Mouse (Mus musculus) adrenal gland, postnatal 4 days (tissue): Measurements from ENCODE around the gene Melk. TPM values are rescaled to one million over a fixed set of nuclear protein-coding genes. Genes with fewer than 3 reads are reported as not detected.

ENCODE experiments used
- DNase-seq, 2 experiments: peaks; one replicate each; pipeline ENCODE4 v3.0.0; 2021 to 2022; ENCODE audit warnings: low spot score in 2 of 2, mixed read lengths in 2 of 2
- total RNA-seq, 2 experiments: library from RNA; stranded (reverse); gene quantifications; 2 replicates each; pipeline ENCODE4 v1.2.3; 2021

Gene Melk
- total RNA-seq, 2 experiments from 2014 or later, result 8.7 to 11.3 TPM

DNA sequence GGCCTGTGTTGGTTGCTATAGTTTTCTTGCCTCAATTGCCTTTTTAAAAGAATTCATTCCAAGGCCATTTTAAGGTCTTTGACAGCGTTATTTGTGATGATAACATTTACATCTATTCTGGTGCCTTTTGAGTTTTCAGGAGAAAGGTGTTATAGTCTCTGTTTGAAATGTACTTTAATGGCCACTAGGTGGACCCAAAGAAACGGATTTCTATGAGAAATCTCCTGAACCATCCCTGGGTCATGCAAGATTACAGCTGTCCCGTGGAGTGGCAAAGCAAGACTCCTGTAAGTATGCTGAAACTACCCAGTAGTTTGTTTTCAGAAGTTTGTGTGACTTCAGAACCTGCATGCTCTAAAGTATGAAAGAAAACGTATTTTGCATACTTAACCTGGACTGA is 24.8 kb downstream of the Melk start:
- DNase-seq, result no peak

DNA sequence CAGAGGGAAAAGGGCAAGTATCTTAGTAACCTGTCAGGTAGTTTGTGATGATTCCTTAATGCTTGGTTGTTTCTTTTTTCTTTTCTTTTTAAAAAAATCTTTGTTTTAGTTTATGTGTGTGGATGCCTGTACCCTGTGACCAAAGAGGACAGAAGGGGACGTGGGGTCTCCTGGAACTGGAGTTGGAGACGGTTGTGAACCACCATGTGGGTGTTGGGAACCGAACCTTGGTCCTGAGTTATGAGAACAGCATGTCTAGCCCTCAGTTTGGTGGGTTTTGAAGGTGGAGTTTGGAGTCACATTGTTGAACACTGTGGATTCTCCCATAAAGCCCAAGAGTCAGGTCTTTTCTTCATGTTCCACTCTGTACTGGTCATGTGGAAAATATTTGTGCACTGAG is 26.0 kb downstream of the Melk start:
- no peak for DNase-seq

- DNase-seq, result no peak
These were observed 27.3 kb downstream of the Melk start for GRCm38 (mm10) chr4:44327976-44328375.

DNA sequence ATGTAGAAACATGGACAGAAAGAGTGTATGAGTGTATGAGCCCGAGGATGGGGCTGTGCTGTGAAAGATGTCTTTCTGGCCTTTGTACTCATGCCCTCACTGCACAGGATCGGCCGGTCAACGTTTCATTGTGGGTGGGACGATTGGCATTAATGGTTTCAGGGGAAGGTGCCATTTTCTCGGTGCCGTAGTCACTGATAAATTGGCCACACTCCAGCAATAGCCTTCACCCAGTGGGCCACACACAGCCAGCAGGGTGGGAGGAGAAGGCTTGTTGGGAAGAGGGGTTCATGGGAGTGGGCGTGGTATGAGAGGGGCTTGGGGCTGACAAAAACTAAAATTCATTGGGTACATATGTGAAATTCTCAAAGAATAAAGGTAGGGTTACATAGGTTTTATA is 34.3 kb downstream of the Melk start:
- no peak for DNase-seq

DNA sequence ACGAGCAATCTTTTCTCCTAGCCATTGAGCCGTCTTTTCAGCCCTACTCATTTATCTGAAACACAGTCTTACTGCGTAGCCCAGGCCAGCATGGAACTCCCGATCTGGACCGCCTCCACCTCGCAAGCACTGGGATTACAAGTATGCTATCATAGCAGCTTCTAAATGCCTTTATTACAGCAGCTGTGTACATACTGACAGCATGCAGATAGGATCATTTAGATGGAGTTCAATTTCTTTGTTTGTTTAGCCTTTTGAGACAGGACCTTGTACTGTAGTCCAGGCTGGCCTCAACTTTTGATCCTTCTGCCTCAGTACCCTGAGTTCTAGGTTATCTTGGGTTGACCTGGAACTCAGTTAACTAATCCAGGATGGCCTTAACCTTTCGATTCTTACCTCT is 61.0 kb downstream of the Melk start:
- DNase-seq, result no peak

DNA sequence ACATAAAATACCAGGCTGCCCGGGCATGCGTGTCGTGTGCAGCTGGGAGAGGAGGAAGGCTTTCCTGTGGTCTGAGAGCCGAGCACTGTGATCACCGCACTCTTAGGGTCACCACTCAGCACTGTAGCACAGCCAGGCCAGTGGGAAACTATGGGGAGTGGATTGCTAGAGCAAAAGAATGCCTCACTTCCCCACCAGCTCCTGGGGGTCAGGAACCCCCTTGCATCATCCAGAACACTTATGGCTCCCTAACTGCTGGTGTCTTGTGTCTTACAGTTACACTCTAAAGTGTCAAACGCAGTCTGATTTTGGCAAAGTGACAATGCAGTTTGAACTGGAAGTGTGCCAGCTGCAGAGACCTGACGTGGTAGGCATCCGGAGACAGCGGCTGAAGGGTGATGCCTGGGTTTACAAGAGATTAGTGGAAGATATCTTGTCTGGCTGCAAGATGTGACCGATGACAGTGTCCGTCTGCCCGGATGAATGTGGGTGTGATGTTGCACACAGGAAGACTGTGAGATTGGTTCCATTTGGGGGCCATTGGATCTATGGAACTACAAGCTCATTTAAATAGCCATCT is 62.8 kb downstream of the Melk start:
- DNase-seq, result no peak

- no peak for DNase-seq
These were observed 91.8 kb downstream of the Melk start for GRCm38 (mm10) chr4:44392231-44393216.

DNA sequence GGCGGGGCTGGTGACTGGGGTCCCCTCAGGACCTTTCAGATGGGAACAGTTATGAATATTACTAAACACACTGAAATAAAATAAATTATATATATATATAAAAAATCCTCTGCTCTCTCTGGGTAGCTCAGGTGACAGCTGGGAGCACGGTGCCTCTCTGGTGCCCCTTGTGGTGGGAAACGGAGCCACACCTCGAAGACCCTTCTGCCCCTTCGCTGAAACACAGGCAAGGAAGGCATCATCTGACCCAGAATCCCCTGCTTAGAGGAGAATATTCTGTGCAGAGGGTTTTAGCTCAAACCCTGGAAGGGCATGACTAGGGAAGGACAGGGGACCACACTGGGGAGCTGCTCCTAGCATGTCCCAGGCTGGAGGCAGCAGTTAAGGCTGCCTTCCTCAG is 101.9 kb downstream of the Melk start:
- DNase-seq, result no peak

- DNase-seq, result no peak
These were observed 103.8 kb downstream of the Melk start for GRCm38 (mm10) chr4:44404487-44404886.

Other genes with a start within 250 kb of the Melk start
- gene Gne, start 216.7 kb upstream of the Melk start, total RNA-seq, result 10 to 100 TPM; 34.8 to 48.5 TPM
- 10 to 100 TPM; 61.0 to 65.1 TPM for gene Rnf38, start 67.1 kb upstream of the Melk start, total RNA-seq